Mouse (Mus musculus): Measurements from ENCODE around the gene Klf5. TPM values are rescaled to one million over a fixed set of nuclear protein-coding genes. Genes with fewer than 3 reads are reported as not detected.

Gene Klf5
- polyA plus RNA-seq, 1 experiment = 1.8 TPM

DNA sequence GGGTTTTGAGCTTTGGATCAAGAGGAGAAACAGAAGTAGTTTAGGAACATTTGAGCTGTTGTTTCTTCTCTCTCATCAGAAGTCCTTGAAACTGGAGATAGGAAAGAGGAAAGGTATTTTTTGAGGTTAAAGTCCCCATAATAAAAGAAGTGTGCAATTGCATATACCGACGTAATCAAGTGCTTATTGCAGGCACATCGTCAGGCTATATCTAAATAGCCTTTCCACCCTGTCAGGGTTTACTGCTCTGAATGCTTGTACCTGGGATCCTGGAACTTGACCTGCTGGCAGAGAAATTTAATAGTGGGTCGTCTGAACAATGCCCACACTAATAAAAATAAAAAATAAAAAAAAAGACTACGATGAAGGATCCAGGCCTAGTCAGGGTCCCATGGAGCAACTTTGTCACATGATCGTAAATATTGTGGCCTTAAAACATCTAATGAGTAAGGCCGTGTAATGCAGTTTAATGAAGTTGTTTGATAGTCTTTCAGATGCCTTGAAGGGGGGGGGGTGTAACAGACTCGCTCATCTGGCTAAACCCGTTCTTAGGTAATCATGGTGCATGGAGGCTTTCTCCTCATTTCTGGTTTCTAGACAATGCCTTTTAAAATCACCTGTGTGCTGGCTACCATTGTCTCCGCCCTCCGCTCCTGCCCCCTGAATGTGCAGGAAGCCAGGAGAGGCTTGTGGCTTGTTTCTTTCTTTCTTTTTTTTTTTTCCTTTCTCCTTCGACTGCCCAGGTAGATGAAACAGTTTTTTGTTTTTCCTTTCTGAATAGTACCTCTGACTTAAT lies 6.7 kb downstream of the Klf5 start:
- Histone ChIP-seq H3K36me3 (replicated peaks; ENCODE audit: low read length) (no peaks in the 10 kb centered on the region), H3K27me3 (replicated peaks) (peaks cover 3% of the 10 kb centered on the region), H3K9me3 (no peaks in the 10 kb centered on the region), H3K4me1 (no peaks in the 10 kb centered on the region), H3K4me3 (replicated peaks) (no peak overlapping the region)
- TF ChIP-seq GATA1 (IDR thresholded peaks at IDR 0.05; ENCODE audit: borderline replicate concordance, low read length) (no peak), FLI1 (IDR thresholded peaks at IDR 0.05; ENCODE audit: low read length) (no peak)

DNA sequence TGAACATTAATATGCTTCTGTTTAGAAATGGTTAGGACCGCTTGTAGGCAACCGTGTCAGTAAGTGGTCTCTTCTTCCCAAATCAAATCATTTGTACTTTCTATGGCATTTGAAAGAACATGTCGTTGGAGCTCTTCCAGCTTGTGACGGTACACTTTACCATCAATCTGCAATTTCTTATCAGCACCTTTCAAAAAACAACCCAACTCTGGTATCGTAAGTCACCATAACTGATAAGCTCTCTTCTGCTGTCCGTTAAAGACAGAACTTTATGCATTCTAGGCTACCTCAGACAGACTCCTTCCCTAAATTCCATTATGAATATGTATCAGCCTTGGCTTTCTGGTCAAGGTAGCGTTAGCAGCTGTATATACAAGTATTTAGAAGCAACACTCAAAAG lies 7.9 kb downstream of the Klf5 start:
- TF ChIP-seq FLI1 (IDR thresholded peaks at IDR 0.05; ENCODE audit: low read length) (no peak), GATA1 (IDR thresholded peaks at IDR 0.05; ENCODE audit: borderline replicate concordance, low read length) (no peak)
- Histone ChIP-seq H3K27me3 (replicated peaks) (no peaks in the 10 kb centered on the region), H3K4me1 (no peaks in the 10 kb centered on the region), H3K9me3 (no peaks in the 10 kb centered on the region), H3K4me3 (replicated peaks) (no peak overlapping the region), H3K36me3 (replicated peaks; ENCODE audit: low read length) (no peaks in the 10 kb centered on the region)

DNA sequence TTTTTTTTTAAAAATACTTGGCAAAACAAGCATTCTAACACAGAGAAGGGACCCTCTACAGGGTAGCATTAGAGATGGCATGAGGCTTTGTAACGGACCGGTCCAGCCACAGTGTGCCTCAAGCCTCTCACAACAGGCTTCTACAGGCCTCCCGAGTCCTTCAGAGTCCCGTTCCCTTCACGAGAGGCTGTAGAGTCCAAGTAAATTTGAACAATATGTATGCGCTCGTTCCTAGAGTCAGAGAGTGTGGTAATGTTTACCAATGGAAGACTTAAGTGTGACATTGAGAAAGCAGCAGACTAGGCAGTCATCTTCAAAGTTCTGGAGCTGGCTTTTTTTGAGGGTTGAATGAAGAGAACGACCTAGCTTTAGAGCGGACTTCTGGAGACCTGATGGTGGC lies 11.1 kb downstream of the Klf5 start:
- no peaks in the 10 kb centered on the region for H3K36me3 ChIP-seq (replicated peaks; ENCODE audit: low read length)
- no peak overlapping the region for H3K4me3 ChIP-seq (replicated peaks)
- no peaks in the 10 kb centered on the region for H3K9me3 ChIP-seq
- H3K4me1 ChIP-seq = no peaks in the 10 kb centered on the region
- TF ChIP-seq FLI1 (IDR thresholded peaks at IDR 0.05; ENCODE audit: low read length) (no peak), GATA1 (IDR thresholded peaks at IDR 0.05; ENCODE audit: borderline replicate concordance, low read length) (no peak)
- no peaks in the 10 kb centered on the region for H3K27me3 ChIP-seq (replicated peaks)

DNA sequence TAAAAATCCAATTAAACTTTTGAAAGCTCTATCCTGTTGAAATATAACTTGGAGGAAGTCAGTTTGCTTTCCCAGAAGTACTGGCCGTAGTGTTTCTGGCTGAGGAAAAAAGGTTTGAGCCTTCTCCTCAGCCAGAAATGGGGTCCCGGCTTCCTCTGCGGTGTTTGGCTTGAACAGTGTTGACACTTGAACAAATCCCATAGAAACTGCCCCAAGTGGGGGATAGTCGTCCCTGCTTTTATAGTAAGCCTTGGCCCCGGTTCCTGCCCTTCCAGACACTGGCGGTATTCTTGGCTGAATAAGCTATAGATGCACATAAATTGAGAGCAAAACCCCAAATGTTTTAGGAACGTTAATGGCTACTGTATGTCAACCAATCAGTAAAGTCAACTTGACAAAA lies 11.9 kb downstream of the Klf5 start:
- no peaks in the 10 kb centered on the region for H3K27me3 ChIP-seq (replicated peaks)
- no peaks in the 10 kb centered on the region for H3K4me1 ChIP-seq
- TF ChIP-seq FLI1 (IDR thresholded peaks at IDR 0.05; ENCODE audit: low read length) (no peak), GATA1 (IDR thresholded peaks at IDR 0.05; ENCODE audit: borderline replicate concordance, low read length) (no peak)
- H3K9me3 ChIP-seq = no peaks in the 10 kb centered on the region
- H3K36me3 ChIP-seq (replicated peaks; ENCODE audit: low read length) = no peaks in the 10 kb centered on the region
- H3K4me3 ChIP-seq (replicated peaks) = no peak overlapping the region

DNA sequence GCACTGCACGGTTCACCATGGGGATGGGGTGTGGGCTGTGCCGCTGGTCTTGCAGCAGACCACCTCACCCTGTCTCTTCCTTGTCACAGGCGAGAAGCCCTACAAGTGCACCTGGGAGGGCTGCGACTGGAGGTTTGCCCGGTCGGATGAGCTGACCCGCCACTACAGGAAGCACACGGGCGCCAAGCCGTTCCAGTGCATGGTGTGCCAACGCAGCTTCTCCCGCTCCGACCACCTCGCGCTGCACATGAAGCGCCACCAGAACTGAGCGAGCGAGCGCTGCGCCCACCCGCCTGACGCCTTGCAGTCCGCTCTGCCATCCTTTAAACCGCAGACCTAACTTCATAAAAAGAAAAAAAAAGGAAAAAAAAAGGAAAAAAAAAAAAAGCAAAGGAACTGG lies 14.6 kb downstream of the Klf5 start:
- 0 out of 2 replicates have a peak, but pooled peaks cover 4% of the 10 kb centered on the region for H3K4me1 ChIP-seq
- no peak overlapping the region for H3K4me3 ChIP-seq (replicated peaks)
- no peaks in the 10 kb centered on the region for H3K27me3 ChIP-seq (replicated peaks)
- TF ChIP-seq GATA1 (IDR thresholded peaks at IDR 0.05; ENCODE audit: borderline replicate concordance, low read length) = no peak
- no peak for TF ChIP-seq FLI1 (IDR thresholded peaks at IDR 0.05; ENCODE audit: low read length)
- H3K36me3 ChIP-seq (replicated peaks; ENCODE audit: low read length) = no peaks in the 10 kb centered on the region
- no peaks in the 10 kb centered on the region for H3K9me3 ChIP-seq

DNA sequence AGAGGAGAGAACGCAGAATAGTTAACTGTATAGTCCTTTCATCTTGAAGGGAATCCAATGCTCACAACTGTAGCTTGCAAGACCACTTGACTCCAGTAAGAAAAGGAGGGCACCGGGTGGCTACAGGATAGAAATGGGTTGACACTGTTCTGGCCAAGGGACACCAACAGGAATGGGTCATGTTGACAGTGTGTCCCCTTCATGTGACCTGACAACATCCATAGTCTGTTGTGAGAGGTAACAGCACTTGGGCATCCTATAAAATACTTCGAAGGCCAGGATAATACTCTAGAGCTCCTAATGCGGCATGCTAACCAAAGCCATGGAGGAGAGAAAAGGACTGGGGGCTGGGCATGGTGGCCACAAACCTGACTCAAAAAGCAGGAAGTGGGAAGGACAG lies 17.8 kb downstream of the Klf5 start:
- Histone ChIP-seq H3K36me3 (replicated peaks; ENCODE audit: low read length) (no peaks in the 10 kb centered on the region), H3K27me3 (replicated peaks) (no peaks in the 10 kb centered on the region), H3K9me3 (no peaks in the 10 kb centered on the region), H3K4me3 (replicated peaks) (no peak overlapping the region), H3K4me1 (0 out of 2 replicates have a peak, but pooled peaks cover 4% of the 10 kb centered on the region)
- TF ChIP-seq GATA1 (IDR thresholded peaks at IDR 0.05; ENCODE audit: borderline replicate concordance, low read length) = no peak
- no peak for TF ChIP-seq FLI1 (IDR thresholded peaks at IDR 0.05; ENCODE audit: low read length)

DNA sequence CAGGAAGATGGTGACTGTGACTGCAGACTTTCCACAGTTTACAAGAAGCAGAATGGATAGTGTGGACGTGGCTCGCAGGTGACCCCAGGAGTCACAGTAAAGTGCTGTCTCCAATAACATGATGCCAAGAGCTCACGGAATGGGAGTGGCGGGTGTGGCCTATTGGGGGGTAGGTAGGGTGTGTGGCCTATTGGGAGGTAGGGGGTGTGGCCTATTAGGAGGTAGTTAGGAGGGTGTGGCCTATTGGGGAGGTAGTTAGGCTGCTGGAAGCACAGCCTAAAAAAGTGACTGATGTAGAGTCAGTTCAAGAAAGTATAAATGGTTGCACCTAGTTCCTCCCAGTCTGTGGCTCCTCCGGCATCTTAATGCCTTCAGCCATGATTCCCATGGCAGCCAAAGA lies 22.2 kb downstream of the Klf5 start:
- Histone ChIP-seq H3K27me3 (replicated peaks) (no peaks in the 10 kb centered on the region), H3K36me3 (replicated peaks; ENCODE audit: low read length) (no peaks in the 10 kb centered on the region), H3K4me1 (0 out of 2 replicates have a peak, but pooled peaks cover 10% of the 10 kb centered on the region), H3K9me3 (peaks cover 7% of the 10 kb centered on the region; the same call in 1 of the 2 replicates), H3K4me3 (replicated peaks) (no peak overlapping the region)
- TF ChIP-seq GATA1 (IDR thresholded peaks at IDR 0.05; ENCODE audit: borderline replicate concordance, low read length) (no peak), FLI1 (IDR thresholded peaks at IDR 0.05; ENCODE audit: low read length) (no peak)

DNA sequence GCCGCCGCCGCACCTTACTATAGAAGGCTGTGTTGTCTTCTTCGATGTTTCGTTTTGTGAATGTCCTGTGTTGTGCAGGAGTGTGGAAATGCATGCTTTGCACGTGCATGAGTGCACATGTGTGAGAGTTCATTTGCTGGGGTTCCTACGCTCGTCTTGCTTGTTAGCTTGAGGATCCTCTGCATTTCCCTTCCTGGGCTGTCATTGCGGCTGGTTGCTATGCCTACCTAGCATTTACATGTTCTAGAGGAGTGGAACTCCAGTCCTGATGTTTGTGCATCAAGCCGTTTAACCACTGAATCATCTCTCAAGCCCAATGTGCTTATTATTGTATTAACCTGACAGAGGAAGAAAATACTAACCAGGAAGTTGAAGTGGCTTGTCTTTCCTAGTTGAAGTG lies 24.9 kb downstream of the Klf5 start:
- TF ChIP-seq FLI1 (IDR thresholded peaks at IDR 0.05; ENCODE audit: low read length) (no peak), GATA1 (IDR thresholded peaks at IDR 0.05; ENCODE audit: borderline replicate concordance, low read length) (no peak)
- no peaks in the 10 kb centered on the region for H3K36me3 ChIP-seq (replicated peaks; ENCODE audit: low read length)
- H3K27me3 ChIP-seq (replicated peaks) = no peaks in the 10 kb centered on the region
- 0 out of 2 replicates have a peak, but pooled peaks cover 6% of the 10 kb centered on the region for H3K4me1 ChIP-seq
- peaks cover 7% of the 10 kb centered on the region; the same call in 1 of the 2 replicates for H3K9me3 ChIP-seq
- no peak overlapping the region for H3K4me3 ChIP-seq (replicated peaks)

DNA sequence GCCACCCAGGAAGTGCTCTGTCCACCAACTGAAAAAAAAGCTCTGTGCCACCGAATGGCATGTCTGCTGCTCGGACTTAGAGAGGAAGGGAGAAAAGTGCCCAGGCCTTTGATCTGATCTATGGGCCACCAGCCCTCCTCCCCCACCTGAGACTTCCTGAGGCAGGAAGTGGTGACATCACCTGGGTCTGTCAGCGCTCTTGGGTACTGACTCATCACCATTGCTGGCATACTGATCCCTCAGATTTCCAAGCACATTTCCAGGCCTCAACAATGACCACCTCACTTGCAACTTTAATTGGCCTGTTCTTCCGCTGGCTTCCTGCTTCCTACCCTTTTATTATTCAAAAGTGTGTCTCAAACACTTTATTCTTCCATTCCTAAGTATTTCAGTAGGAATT lies 26.0 kb downstream of the Klf5 start:
- Histone ChIP-seq H3K9me3 (peaks cover 7% of the 10 kb centered on the region; the same call in 1 of the 2 replicates), H3K27me3 (replicated peaks) (no peaks in the 10 kb centered on the region), H3K36me3 (replicated peaks; ENCODE audit: low read length) (no peaks in the 10 kb centered on the region), H3K4me3 (replicated peaks) (no peak overlapping the region), H3K4me1 (0 out of 2 replicates have a peak, but pooled peaks cover 6% of the 10 kb centered on the region)
- TF ChIP-seq GATA1 (IDR thresholded peaks at IDR 0.05; ENCODE audit: borderline replicate concordance, low read length) (no peak), FLI1 (IDR thresholded peaks at IDR 0.05; ENCODE audit: low read length) (no peak)
